Mouse (Mus musculus) lung, postnatal 0 days (tissue): ENCODE measurements at regions not wholly inside any gene's neighbourhood (a gene's known extent, or its start where the extent isn't known, plus 50 kb on each side); places are given as distances from the start of the nearest gene placed in this dataset.

ENCODE experiments used
- CTCF ChIP-seq: IDR thresholded peaks from 2 replicates; pipeline ENCODE4 v1.5.1; 2016; ENCODE audit warnings: antibody characterized with exemption, mild to moderate bottlenecking
- EP300 ChIP-seq: IDR thresholded peaks from 2 replicates; pipeline ENCODE4 v1.6.1; 2016; ENCODE audit warnings: antibody characterized with exemption, mild to moderate bottlenecking, control low read depth

GRCm38 (mm10) chr1:128766894-128767268, 174.8 kb upstream of the Cxcr4 start:
- TF ChIP-seq EP300 (no peak), CTCF (no peak)
